Mouse (Mus musculus) gastrocnemius, adult 2 months (tissue): ENCODE data around the gene Tsen54. TPM values are rescaled to one million over a fixed set of nuclear protein-coding genes. Genes with fewer than 3 reads are reported as not detected.

Experiments
- DNase-seq: peaks from one replicate; pipeline ENCODE4 v3.0.0; 2022
- H3K27ac ChIP-seq: fragments of 200-600 bp; 2 replicates; pipeline ENCODE4 v1.8.1; 2022; ENCODE audit warnings: mild to moderate bottlenecking
- H3K4me3 ChIP-seq: fragments of 200-600 bp; 2 replicates; pipeline ENCODE4 v1.8.1; 2022; ENCODE audit warnings: mild to moderate bottlenecking, moderate library complexity
- CTCF ChIP-seq: fragments of 200-600 bp; IDR thresholded peaks from 2 replicates; pipeline ENCODE4 v1.8.1; 2022; ENCODE audit warnings: antibody characterized with exemption, mild to moderate bottlenecking, moderate library complexity
- intact Hi-C: fragments of 180-260 bp; cut with DNase I; formaldehyde crosslinking; loops from one replicate; pipeline ENCODE4 v1.15.1; 2025
- long read RNA-seq, 2 experiments: library from polyadenylated mRNA; stranded (forward); transcript quantifications; one replicate each; pipeline ENCODE4 v2.0.0; 2021
- total RNA-seq, 2 experiments: library from RNA; stranded (reverse); gene quantifications; 2 replicates each; pipeline ENCODE4 v1.2.3; 2021

Tsen54 gene
- total RNA-seq: 1 to 10 TPM; 6.2 to 6.9 TPM
- long read RNA-seq, experiment 1, partial matches to known transcripts: 1 of 6 reads
- long read RNA-seq, experiment 1, other reads (novel, unspliced or antisense): 3 of 6 reads
- long read RNA-seq, experiment 2, transcript Tsen54-201 (11 exons, 1,979 nt): major isoform, 10 of 13 reads
- long read RNA-seq, experiment 2, partial matches to known transcripts: 2 of 13 reads
- long read RNA-seq, experiment 2, other reads (novel, unspliced or antisense): 1 of 13 reads

- Histone ChIP-seq H3K4me3 (peak within 1 kb of the TSS; percentile 91), H3K27ac (peak within 1 kb of the TSS; percentile 92)
- DNase-seq: peak; percentile 92
- intact Hi-C loops: loop anchor here (1.0 to 5.0 kb wide), 3 partner anchors 93 to 183 kb away; no protein-coding TSS in a partner anchor
- TF ChIP-seq CTCF: no peak
Observed at GRCm38 (mm10) chr11:115814605-115815450, at the start of gene Tsen54. Gene Tsen54 (plus strand): TSS chr11:115814724.

GRCm38 (mm10) chr11:115765103-115765606 lies 49.4 kb upstream of the Tsen54 start, which contains the start of gene Tmem94:
Gene Tmem94 (plus strand): TSS chr11:115765433.
- intact Hi-C loops: no loop called here
- Histone ChIP-seq H3K4me3 (peak within 1 kb of the TSS; percentile 84), H3K27ac (peak within 1 kb of the TSS; percentile 100)
- DNase-seq: peak; percentile 96
- TF ChIP-seq CTCF: 0 out of 2 replicates have a peak, but pooled peaks have one; percentile 26

- peak; percentile 75 for DNase-seq
- H3K27ac ChIP-seq: peak overlapping the region; percentile 100
- no peak; the same call in 1 of the 2 replicates for TF ChIP-seq CTCF
- H3K4me3 ChIP-seq: peak overlapping the region; percentile 84
- intact Hi-C loops: no loop called here
Observed at GRCm38 (mm10) chr11:115765607-115766141, 48.9 kb upstream of the Tsen54 start.

GRCm38 (mm10) chr11:115766356-115766943 lies 48.1 kb upstream of the Tsen54 start:
- DNase-seq: peak; percentile 60
- H3K27ac ChIP-seq: peak overlapping the region; percentile 100
- peak; percentile 16 for TF ChIP-seq CTCF
- H3K4me3 ChIP-seq: peak overlapping the region; percentile 84
- intact Hi-C loops: no loop called here

- H3K27ac ChIP-seq: peak overlapping the region; percentile 100
- no peak for TF ChIP-seq CTCF
- DNase-seq: peak; percentile 35
- intact Hi-C loops: no loop called here
- peak overlapping the region; percentile 84 for H3K4me3 ChIP-seq
Observed at GRCm38 (mm10) chr11:115766981-115767380, 47.5 kb upstream of the Tsen54 start.

DNA sequence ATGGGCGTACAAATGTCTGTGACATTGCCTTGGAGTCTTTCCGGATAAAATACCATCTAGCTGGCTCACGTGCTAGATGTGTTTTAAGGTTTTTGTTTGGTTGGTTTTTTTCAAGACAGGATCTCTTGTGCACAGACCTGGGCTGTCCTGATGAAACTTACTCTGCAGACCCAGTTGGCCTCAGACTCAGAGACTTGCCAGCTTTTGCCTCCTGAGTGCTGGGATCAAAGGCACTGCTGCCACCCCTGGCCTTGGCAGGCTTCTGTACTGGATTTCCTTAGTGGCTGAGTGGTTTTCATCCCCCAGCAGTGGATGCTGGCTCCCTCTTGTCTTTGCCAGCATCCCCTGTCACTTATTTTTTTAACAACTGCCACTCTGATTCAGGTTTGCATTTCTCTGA lies 45.6 kb upstream of the Tsen54 start:
- H3K4me3 ChIP-seq: peak overlapping the region; percentile 84
- intact Hi-C loops: no loop called here

GRCm38 (mm10) chr11:115774653-115775052 lies 39.9 kb upstream of the Tsen54 start:
- peak overlapping the region; percentile 91 for H3K27ac ChIP-seq

More for the DNA sequence above, 45.6 kb upstream of the Tsen54 start:
- peak overlapping the region; percentile 100 for H3K27ac ChIP-seq
- no peak for DNase-seq
- TF ChIP-seq CTCF: no peak

GRCm38 (mm10) chr11:115775821-115776665 lies 38.5 kb upstream of the Tsen54 start:
- Histone ChIP-seq H3K4me3 (peak overlapping the region; percentile 56), H3K27ac (peak overlapping the region; percentile 91)
- intact Hi-C loops: loop anchor here (5.0 kb wide), 1 partner anchor 54 kb away; no protein-coding TSS in a partner anchor
- TF ChIP-seq CTCF: no peak
- peak; percentile 85 for DNase-seq

More at GRCm38 (mm10) chr11:115774653-115775052, 39.9 kb upstream of the Tsen54 start:
- intact Hi-C loops: loop anchor here (5.0 kb wide), 1 partner anchor 52 kb away; no protein-coding TSS in a partner anchor
- H3K4me3 ChIP-seq: peak overlapping the region; percentile 56
- peak; percentile 17 for DNase-seq
- no peak for TF ChIP-seq CTCF

DNA sequence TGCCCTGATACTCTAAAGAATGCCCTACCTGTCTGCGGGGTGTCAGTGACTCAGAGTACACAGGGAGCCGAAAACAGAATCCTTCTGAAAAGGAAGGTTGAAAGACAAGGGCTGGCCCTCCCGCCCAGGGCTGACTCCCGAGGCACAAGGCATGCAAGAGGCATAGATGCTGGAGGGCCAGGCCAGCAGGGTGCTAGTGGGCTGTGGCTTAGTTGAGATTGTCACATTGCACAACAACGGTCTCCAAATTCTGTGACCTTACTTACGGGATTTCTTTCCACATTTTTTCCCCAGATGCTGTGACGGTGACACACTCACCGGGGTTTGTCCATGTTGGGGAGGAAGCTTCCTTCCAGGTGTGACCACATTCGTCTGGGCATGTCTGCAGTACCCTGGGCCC lies 37.6 kb upstream of the Tsen54 start:
- H3K27ac ChIP-seq: peak overlapping the region; percentile 91
- peak overlapping the region; percentile 56 for H3K4me3 ChIP-seq
- peak; percentile 33 for DNase-seq
- intact Hi-C loops: loop anchor here (5.0 kb wide), 1 partner anchor 55 kb away; no protein-coding TSS in a partner anchor
- TF ChIP-seq CTCF: no peak

DNA sequence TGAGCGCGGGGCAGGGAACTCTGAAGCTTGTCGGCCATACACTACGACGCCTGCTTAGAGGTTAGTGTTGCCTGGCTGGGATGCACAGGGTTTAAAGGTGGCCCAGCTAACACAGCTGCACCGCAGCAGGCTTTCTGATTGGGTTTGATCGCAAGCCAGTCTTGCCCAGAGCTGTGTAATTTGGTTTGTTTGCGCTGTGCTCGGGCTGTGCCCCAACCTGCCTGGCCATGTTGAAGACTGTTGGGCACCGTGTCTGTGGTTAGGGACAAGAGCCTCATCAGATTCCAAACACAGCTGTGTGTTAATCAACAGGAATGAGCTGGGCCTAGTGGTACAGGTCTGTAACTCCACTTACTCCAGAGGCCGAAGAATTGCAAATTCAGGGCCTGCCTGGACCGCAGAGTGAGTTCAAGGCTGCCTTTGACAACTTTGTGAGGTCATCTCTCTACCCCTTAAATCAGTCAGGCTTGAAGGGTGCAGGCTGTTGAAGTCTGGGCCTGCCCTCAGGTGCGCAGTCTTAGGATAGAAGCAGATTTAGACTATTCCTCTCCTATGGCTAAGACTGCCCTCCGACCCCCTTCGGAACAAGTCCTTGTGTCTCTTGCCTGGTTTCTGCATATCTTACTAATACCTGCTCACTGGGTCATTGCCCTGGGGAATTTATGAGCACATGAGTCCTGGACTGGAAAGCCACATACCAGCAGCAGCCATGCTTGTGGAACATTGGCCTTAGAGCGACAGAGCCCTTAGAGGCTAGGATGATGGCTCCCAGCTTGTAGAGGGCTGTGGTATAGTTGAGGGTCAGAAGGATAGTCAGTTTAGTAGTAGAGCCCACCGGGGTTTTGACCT lies 36.8 kb upstream of the Tsen54 start:
- peak; percentile 31 for DNase-seq
- intact Hi-C loops: loop anchor here (2.0 to 5.0 kb wide), 2 partner anchors 35 to 55 kb away; partner anchors contain the start of gene Caskin2
- Histone ChIP-seq H3K27ac (peak overlapping the region; percentile 91), H3K4me3 (peak overlapping the region; percentile 56)
- no peak; the same call in 1 of the 2 replicates for TF ChIP-seq CTCF
